Mouse (Mus musculus) large intestine, adult 2 months (tissue): ENCODE results near the gene Olfr1276. TPM values are rescaled to one million over a fixed set of nuclear protein-coding genes. Genes with fewer than 3 reads are reported as not detected.

Source experiments
- DNase-seq: peaks from one replicate; pipeline ENCODE4 v3.0.0-alpha.2; 2012; ENCODE audit warnings: low read depth, low spot score
- WGBS: fragments of 180-500 bp; shearing (Covaris S2); methylation state at CpG from one replicate; pipeline ENCODE4 v1.1.7; 2018; 5-methylcytosine and 5-hydroxymethylcytosine counted together
- polyA plus RNA-seq: library from polyadenylated mRNA; depleted of rRNA; stranded (reverse); fragments of >200 nt; gene quantifications from 2 replicates; pipeline ENCODE4 v1.2.3, GENCODE M21; 2012; rRNA removed

Gene Olfr1276
- not detected in 2 replicates for polyA plus RNA-seq

GRCm38 (mm10) chr2:111254216-111254615 lies at the start of gene Olfr1276:
Olfr1276 (plus strand) TSS chr2:111254516.
- no peak for DNase-seq

- DNase-seq, result no peak
- 81% methylated on average over 6 of the region's 6 CpGs for WGBS
These were observed 24.8 kb upstream of the Olfr1276 start, which contains the start of gene 4930430A15Rik for GRCm38 (mm10) chr2:111229502-111229901. 4930430A15Rik (minus strand) TSS chr2:111229602.

- WGBS, result 87% methylated on average over 1 of the region's 1 CpGs
- DNase-seq, result no peak
These were observed 19.1 kb upstream of the Olfr1276 start, which contains the start of gene Olfr1275 for GRCm38 (mm10) chr2:111235186-111235585. Olfr1275 (minus strand) TSS chr2:111235286.

- 69% methylated on average over 2 of the region's 2 CpGs for WGBS
These were observed 19.7 kb downstream of the Olfr1276 start, which contains the start of gene Olfr1277 for GRCm38 (mm10) chr2:111274006-111274405. Olfr1277 (minus strand) TSS chr2:111274106.

GRCm38 (mm10) chr2:111289836-111290235 lies 35.5 kb downstream of the Olfr1276 start, which contains the start of gene Olfr1278:
Olfr1278 (plus strand) TSS chr2:111290136.
- no peak for DNase-seq

More at GRCm38 (mm10) chr2:111274006-111274405, 19.7 kb downstream of the Olfr1276 start, which contains the start of gene Olfr1277:
- no peak for DNase-seq

- DNase-seq, result no peak
These were observed 44.2 kb downstream of the Olfr1276 start for GRCm38 (mm10) chr2:111298541-111298940.

GRCm38 (mm10) chr2:111300374-111300773 lies 46.1 kb downstream of the Olfr1276 start, which contains the start of gene Olfr1279:
Olfr1279 (plus strand) TSS chr2:111300635.
- no peak for DNase-seq

Other genes with a start within 250 kb of the Olfr1276 start
- gene Gm13941, start 148.5 kb upstream of the Olfr1276 start, polyA plus RNA-seq, result not detected in 2 replicates
- not detected in 2 replicates for gene Gm15130, start 101.6 kb upstream of the Olfr1276 start, polyA plus RNA-seq
- gene 4930430A15Rik, start 24.9 kb upstream of the Olfr1276 start, polyA plus RNA-seq, result not detected in 2 replicates
- gene Olfr1275, start 19.2 kb upstream of the Olfr1276 start, polyA plus RNA-seq, result not detected in 2 replicates
- gene Olfr1277, start 19.6 kb downstream of the Olfr1276 start, polyA plus RNA-seq, result not detected in 2 replicates
- gene Olfr1278, start 35.6 kb downstream of the Olfr1276 start, polyA plus RNA-seq, result not detected in 2 replicates
- gene Olfr1279, start 46.1 kb downstream of the Olfr1276 start, polyA plus RNA-seq, result not detected in 2 replicates
- gene Olfr1280, start 59.5 kb downstream of the Olfr1276 start, polyA plus RNA-seq, result not detected in 2 replicates
- not detected in 2 replicates for gene Olfr1281, start 72.0 kb downstream of the Olfr1276 start, polyA plus RNA-seq
- gene Olfr1282, start 81.6 kb downstream of the Olfr1276 start, polyA plus RNA-seq, result not detected in 2 replicates
- not detected in 2 replicates for gene Olfr1283, start 112.3 kb downstream of the Olfr1276 start, polyA plus RNA-seq
- gene Olfr1284, start 121.0 kb downstream of the Olfr1276 start, polyA plus RNA-seq, result not detected in 2 replicates
- gene Olfr1286, start 168.6 kb downstream of the Olfr1276 start, polyA plus RNA-seq, result not detected in 2 replicates
- not detected in 2 replicates for gene Olfr1287, start 194.6 kb downstream of the Olfr1276 start, polyA plus RNA-seq
- not detected in 2 replicates for gene Olfr1288, start 219.6 kb downstream of the Olfr1276 start, polyA plus RNA-seq
- gene Olfr1289, start 226.3 kb downstream of the Olfr1276 start, polyA plus RNA-seq, result not detected in 2 replicates
- gene Olfr1290, start 239.3 kb downstream of the Olfr1276 start, polyA plus RNA-seq, result not detected in 2 replicates
- gene Olfr1291-ps1, start 242.7 kb downstream of the Olfr1276 start, polyA plus RNA-seq, result not detected in 2 replicates